Mouse (Mus musculus) embryonic facial prominence, embryonic 15.5 days (tissue): ENCODE data around the gene Ldb2. TPM values are rescaled to one million over a fixed set of nuclear protein-coding genes. Genes with fewer than 3 reads are reported as not detected.

ENCODE experiments used
- ATAC-seq: fragments of 200-750 bp; cut with Nextera tagmentation; 2 replicates; pipeline ENCODE4 v1.8.0; 2017; ENCODE audit warnings: low read depth, moderate TSS enrichment; ENCODE audit not compliant: insufficient number of reproducible peaks, low FRiP score, low TSS enrichment
- H3K27ac ChIP-seq: fragments of 300-500 bp; sonication (generic); replicated peaks from 2 replicates; pipeline ENCODE4 v1.5.1; 2015; ENCODE audit warnings: mild to moderate bottlenecking, inconsistent platforms
- H3K27me3 ChIP-seq: fragments of 300-500 bp; sonication (generic); 2 replicates; pipeline ENCODE4 v1.6.1; 2015; ENCODE audit warnings: inconsistent platforms
- H3K36me3 ChIP-seq: fragments of 300-500 bp; sonication (generic); 2 replicates; pipeline ENCODE4 v1.6.1; 2015; ENCODE audit warnings: mild to moderate bottlenecking, inconsistent platforms
- H3K4me1 ChIP-seq: fragments of 300-500 bp; sonication (generic); 2 replicates; pipeline ENCODE4 v1.6.1; 2015; ENCODE audit warnings: inconsistent platforms
- H3K4me2 ChIP-seq: fragments of 300-500 bp; sonication (generic); replicated peaks from 2 replicates; pipeline ENCODE4 v1.6.1; 2015; ENCODE audit warnings: mild to moderate bottlenecking, inconsistent platforms
- H3K4me3 ChIP-seq: fragments of 300-500 bp; sonication (generic); replicated peaks from 2 replicates; pipeline ENCODE4 v1.5.1; 2015; ENCODE audit warnings: mild to moderate bottlenecking, inconsistent platforms
- H3K9ac ChIP-seq: fragments of 300-500 bp; sonication (generic); 2 replicates; pipeline ENCODE4 v1.6.1; 2015; ENCODE audit warnings: inconsistent platforms
- H3K9me3 ChIP-seq: fragments of 300-500 bp; sonication (generic); replicated peaks from 2 replicates; pipeline ENCODE4 v1.6.1; 2016; ENCODE audit warnings: inconsistent platforms
- WGBS: fragments of 180-500 bp; shearing (Covaris S2); methylation state at CpG from one replicate; pipeline ENCODE4 v1.1.7; 2015; 5-methylcytosine and 5-hydroxymethylcytosine counted together
- polyA plus RNA-seq: library from polyadenylated mRNA; unstranded; fragments of >200 nt; fragmentation: Nextera tagmentation; extraction: Ambion mirVana; gene quantifications from 2 replicates; pipeline ENCODE4 v1.2.1, GENCODE M21; 2015

Gene Ldb2
- polyA plus RNA-seq, 1 experiment from 2014 or later, result 45.6 TPM

DNA sequence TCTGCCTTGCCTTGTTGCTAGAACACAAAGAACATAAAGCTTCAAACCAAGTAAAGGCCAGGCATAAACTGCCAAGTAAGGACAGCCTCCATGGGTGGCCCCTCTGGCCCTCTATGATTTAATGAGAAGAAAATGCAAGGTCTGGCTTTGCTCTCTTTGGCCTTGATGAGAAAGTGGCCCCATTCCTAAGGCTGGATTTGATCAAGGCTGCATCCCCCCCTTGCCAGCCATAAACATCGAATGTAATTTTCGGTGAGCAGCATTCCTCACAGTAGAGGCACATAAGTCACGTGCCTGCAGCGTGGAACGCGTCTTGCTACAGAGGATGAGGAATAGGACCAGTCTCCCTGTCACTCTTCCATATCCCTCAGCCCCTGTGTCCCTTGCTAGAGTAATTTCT lies 113.1 kb downstream of the Ldb2 start:
- Histone ChIP-seq H3K36me3 (no peaks in the 10 kb centered on the region), H3K4me2 (no peak overlapping the region), H3K9ac (no peak overlapping the region), H3K27me3 (no peaks in the 10 kb centered on the region), H3K4me3 (no peak overlapping the region), H3K9me3 (no peaks in the 10 kb centered on the region), H3K27ac (no peak overlapping the region), H3K4me1 (peaks cover 14% of the 10 kb centered on the region)
- no peak for ATAC-seq
- 44% methylated on average over 6 of the region's 6 CpGs for WGBS

DNA sequence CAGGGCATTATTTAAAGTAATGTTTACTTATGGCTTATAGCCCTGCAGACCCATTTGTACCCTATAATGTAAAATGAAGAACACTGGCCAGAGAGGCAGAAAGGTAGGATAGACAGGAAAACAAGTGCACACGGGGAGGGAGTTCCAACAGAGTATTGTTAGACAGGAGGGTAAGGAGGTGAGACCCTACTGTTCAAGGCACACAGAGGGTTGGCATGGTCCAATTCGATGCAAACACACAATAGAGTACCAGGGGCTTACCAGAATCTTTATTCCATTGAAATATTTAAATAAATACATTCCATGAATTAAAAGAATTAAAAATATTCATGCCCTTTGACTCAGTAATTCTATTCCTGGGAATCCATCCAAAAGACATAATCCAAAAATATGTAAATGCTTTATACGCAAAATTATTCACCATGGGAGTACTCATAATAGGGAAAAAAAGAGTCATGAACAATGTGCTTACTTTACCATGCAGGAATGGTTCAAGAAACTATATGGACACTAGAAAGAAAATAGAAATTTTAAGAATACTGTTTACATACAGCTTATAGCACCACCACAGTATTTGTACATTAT lies 118.3 kb downstream of the Ldb2 start:
- Histone ChIP-seq H3K4me3 (no peak overlapping the region), H3K27me3 (no peaks in the 10 kb centered on the region), H3K9ac (no peak overlapping the region), H3K4me1 (peaks cover 15% of the 10 kb centered on the region; the same call in 1 of the 2 replicates), H3K27ac (peak overlapping the region; percentile 51), H3K36me3 (no peaks in the 10 kb centered on the region), H3K4me2 (no peak overlapping the region), H3K9me3 (no peaks in the 10 kb centered on the region)
- ATAC-seq, result no peak
- 54% methylated on average over 3 of the region's 3 CpGs for WGBS

DNA sequence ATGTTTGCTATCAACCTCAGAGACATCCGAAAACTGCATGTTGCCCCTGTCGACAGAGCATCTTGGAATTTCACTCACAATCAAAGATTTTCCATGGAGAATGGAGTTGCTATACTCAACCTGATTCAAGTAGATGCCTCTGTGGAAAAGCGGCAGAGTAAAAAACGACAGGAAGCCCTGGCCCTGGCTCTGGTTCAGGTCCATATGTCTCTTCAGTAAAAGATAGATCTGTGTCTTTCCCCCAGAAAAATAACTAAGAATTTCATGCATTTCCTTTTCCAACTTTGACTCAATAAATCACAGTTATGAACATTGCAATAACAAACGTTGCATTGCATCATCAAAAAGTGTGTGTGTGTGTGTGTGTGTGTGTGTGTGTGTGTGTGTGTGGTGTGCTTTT lies 121.7 kb downstream of the Ldb2 start:
- H3K36me3 ChIP-seq, result no peaks in the 10 kb centered on the region
- ATAC-seq, result no peak
- H3K9me3 ChIP-seq, result no peaks in the 10 kb centered on the region
- 62% methylated on average over 5 of the region's 5 CpGs for WGBS
- H3K27ac ChIP-seq, result no peak overlapping the region
- H3K4me2 ChIP-seq, result no peak overlapping the region
- H3K27me3 ChIP-seq, result no peaks in the 10 kb centered on the region
- no peak overlapping the region for H3K9ac ChIP-seq
- no peak overlapping the region for H3K4me3 ChIP-seq
- 0 out of 2 replicates have a peak, but pooled peaks cover 14% of the 10 kb centered on the region for H3K4me1 ChIP-seq

DNA sequence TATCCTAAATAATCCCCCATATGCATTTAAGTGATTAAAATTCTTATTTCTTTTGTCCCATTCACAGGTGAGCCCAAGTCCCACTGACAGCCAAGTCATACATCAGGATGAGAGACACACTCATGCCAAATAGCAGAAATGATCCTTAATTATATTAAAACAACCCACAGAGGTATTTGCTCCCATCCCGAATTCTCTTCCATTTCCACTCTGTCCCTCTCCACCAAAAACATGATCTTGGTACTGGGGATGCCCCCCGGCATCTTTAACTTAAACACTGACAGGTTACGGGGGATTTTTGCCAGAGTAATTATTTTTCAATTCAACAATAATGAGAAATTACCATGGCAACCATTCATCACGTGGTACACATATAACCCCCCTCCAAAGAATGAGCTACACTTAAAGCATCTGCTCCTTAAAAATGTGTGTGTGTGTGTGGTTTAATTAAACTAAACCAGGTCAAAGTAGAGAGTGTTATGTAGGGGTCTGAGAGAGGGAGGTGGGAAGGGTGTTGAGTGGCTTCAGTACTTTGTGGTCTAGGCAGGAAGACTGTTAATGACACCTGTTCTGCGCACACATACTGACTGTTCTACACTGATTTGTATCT lies 123.2 kb downstream of the Ldb2 start:
- Histone ChIP-seq H3K36me3 (no peaks in the 10 kb centered on the region), H3K4me1 (0 out of 2 replicates have a peak, but pooled peaks cover 10% of the 10 kb centered on the region), H3K9me3 (no peaks in the 10 kb centered on the region), H3K9ac (no peak overlapping the region), H3K4me2 (no peak overlapping the region), H3K27ac (no peak overlapping the region), H3K4me3 (no peak overlapping the region), H3K27me3 (no peaks in the 10 kb centered on the region)
- no peak for ATAC-seq
- 66% methylated on average over 5 of the region's 5 CpGs for WGBS

DNA sequence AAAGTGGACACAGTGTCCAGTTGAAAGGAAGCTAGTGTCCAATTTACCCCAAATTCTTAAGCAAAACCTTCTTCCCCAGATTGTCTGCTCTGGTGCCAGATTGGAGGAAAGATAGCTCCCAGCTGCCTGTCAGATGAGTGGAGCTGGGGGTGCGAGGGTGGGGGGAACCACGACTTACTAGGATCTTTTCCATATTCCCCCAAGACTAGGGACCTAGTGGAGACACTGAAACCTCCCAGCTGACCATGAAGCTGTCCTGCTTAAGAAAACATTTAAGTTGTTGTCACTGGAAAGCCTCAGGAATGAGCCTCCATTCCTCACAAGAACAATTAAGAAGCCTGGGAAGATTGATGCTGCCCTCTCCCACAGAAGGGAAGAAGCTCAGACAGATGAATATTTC lies 129.1 kb downstream of the Ldb2 start:
- H3K27ac ChIP-seq, result no peak overlapping the region
- H3K4me3 ChIP-seq, result no peak overlapping the region
- H3K4me2 ChIP-seq, result no peak overlapping the region
- no peak overlapping the region for H3K9ac ChIP-seq
- no peaks in the 10 kb centered on the region for H3K27me3 ChIP-seq
- no peaks in the 10 kb centered on the region for H3K9me3 ChIP-seq
- H3K4me1 ChIP-seq, result 0 out of 2 replicates have a peak, but pooled peaks cover 3% of the 10 kb centered on the region
- no peaks in the 10 kb centered on the region for H3K36me3 ChIP-seq
- ATAC-seq, result no peak
- 22% methylated on average over 2 of the region's 2 CpGs for WGBS

DNA sequence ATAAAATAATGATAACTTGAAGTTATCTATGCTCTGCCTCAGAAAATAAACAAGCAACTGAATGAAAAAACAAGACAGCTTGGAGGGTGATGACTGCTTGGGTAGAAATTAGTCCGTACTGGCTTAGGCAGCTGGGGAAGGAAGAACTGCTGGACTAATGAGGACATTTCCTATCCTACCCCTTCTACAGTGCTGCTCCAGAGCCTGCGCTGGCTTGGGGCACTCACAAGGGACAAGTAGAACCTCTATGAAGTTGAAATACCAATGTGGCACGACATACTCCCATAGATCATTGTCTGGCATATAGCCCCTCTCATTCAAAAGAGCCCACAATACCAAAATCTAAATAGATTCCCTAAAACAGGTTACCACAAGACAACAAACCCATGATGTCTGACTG lies 131.6 kb downstream of the Ldb2 start:
- 0 out of 2 replicates have a peak, but pooled peaks cover 3% of the 10 kb centered on the region for H3K4me1 ChIP-seq
- no peak for ATAC-seq
- whole genome bisulfite sequencing, result 73% methylated on average over 3 of the region's 3 CpGs
- no peaks in the 10 kb centered on the region for H3K36me3 ChIP-seq
- H3K4me2 ChIP-seq, result no peak overlapping the region
- no peak overlapping the region for H3K27ac ChIP-seq
- H3K4me3 ChIP-seq, result no peak overlapping the region
- H3K9ac ChIP-seq, result no peak overlapping the region
- no peaks in the 10 kb centered on the region for H3K27me3 ChIP-seq
- no peaks in the 10 kb centered on the region for H3K9me3 ChIP-seq

DNA sequence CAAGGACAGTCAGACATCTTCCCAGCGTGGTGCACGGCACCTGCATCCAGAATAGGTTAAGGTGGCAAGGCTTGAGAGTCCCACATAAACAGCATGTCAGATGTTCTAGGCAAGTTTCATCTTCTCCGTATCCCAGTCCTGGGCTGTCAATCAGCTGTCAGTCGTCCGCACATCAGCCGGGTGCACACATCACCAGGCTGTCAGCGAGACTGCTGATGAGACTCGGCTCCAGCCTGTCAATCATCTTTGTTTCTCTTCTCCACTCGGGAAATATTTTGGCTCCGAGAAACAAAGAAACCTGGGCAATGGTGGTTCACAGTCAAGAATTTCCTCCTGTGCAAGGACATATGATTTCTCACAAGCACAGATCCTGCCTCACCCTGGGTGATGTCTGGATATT lies 132.1 kb downstream of the Ldb2 start:
- no peaks in the 10 kb centered on the region for H3K27me3 ChIP-seq
- H3K36me3 ChIP-seq, result no peaks in the 10 kb centered on the region
- no peak overlapping the region for H3K9ac ChIP-seq
- ATAC-seq, result no peak
- H3K27ac ChIP-seq, result no peak overlapping the region
- H3K9me3 ChIP-seq, result no peaks in the 10 kb centered on the region
- H3K4me1 ChIP-seq, result 0 out of 2 replicates have a peak, but pooled peaks cover 3% of the 10 kb centered on the region
- no peak overlapping the region for H3K4me3 ChIP-seq
- no peak overlapping the region for H3K4me2 ChIP-seq
- 68% methylated on average over 10 of the region's 10 CpGs for WGBS

DNA sequence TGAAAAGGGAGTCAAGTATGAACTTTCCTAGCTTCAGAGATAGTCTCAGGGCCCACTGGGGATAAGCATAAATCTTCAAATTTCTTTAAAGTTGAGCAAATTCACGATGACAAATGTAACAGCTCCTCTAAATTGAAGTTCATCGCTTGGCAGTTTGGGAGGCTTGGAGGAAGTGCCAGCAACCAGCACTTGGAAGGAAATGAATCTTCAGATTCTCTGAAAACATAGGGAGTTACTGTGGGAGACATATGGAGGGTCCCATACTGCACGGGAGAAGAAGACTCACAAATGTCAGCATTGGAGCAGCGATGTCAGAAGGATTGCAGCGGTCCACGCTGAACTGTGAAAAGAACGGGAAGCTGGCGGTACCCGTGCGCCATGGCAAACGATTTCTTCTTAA lies 139.8 kb downstream of the Ldb2 start:
- no peak overlapping the region for H3K9ac ChIP-seq
- H3K9me3 ChIP-seq, result no peaks in the 10 kb centered on the region
- H3K36me3 ChIP-seq, result no peaks in the 10 kb centered on the region
- no peaks in the 10 kb centered on the region for H3K27me3 ChIP-seq
- no peak overlapping the region for H3K4me3 ChIP-seq
- 88% methylated on average over 11 of the region's 11 CpGs for WGBS
- no peak overlapping the region for H3K27ac ChIP-seq
- H3K4me1 ChIP-seq, result no peaks in the 10 kb centered on the region
- H3K4me2 ChIP-seq, result no peak overlapping the region
- ATAC-seq, result no peak

DNA sequence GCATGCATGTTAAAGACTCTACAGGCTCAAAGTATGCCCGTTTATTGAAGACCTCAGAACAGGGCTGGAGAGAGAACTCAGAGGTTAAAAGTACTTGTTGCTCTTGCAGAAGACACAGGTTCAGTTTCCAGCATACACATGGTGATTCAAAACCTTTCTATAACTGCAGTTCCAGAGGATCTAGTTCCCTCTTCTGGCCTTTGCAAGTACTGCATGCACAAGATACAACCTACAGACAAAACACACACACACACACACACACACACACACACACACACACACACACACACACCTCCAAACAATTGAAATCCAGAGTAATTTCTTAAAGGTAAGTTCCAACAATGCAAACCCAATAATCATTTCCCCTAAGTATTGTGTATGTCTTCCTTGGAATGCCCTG lies 142.8 kb downstream of the Ldb2 start:
- no peak overlapping the region for H3K27ac ChIP-seq
- H3K36me3 ChIP-seq, result no peaks in the 10 kb centered on the region
- no peak overlapping the region for H3K9ac ChIP-seq
- H3K27me3 ChIP-seq, result no peaks in the 10 kb centered on the region
- no peak overlapping the region for H3K4me2 ChIP-seq
- 82% methylated on average over 1 of the region's 1 CpGs for WGBS
- peaks cover 3% of the 10 kb centered on the region; the same call in 1 of the 2 replicates for H3K4me1 ChIP-seq
- ATAC-seq, result no peak
- H3K4me3 ChIP-seq, result no peak overlapping the region
- H3K9me3 ChIP-seq, result no peaks in the 10 kb centered on the region

DNA sequence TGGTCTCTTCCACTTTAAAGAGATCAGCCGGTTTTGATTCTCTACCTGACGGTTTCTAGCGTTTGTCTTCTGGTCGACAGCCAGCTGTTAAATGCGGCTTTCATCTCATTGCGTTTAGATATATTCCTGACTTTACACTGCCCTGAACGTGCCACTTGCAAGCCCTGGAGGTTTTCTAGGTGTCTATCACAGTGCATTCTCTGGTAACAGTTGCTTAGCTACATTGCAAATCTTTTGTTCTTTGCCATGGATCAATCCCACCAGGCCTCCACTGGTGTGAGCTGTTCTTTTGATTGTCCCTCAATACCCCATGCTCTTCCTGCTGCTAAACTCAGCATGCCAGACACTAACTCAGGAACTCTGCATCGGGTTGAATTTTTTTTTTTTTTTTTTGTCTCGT lies 145.1 kb downstream of the Ldb2 start:
- H3K4me1 ChIP-seq, result peaks cover 3% of the 10 kb centered on the region; the same call in 1 of the 2 replicates
- WGBS, result 32% methylated on average over 9 of the region's 9 CpGs
- H3K4me3 ChIP-seq, result no peak overlapping the region
- no peaks in the 10 kb centered on the region for H3K27me3 ChIP-seq
- ATAC-seq, result no peak
- no peaks in the 10 kb centered on the region for H3K36me3 ChIP-seq
- H3K9me3 ChIP-seq, result no peaks in the 10 kb centered on the region
- H3K4me2 ChIP-seq, result no peak overlapping the region
- H3K27ac ChIP-seq, result peak overlapping the region; percentile 13; the same call in 1 of the 2 replicates
- no peak overlapping the region for H3K9ac ChIP-seq

DNA sequence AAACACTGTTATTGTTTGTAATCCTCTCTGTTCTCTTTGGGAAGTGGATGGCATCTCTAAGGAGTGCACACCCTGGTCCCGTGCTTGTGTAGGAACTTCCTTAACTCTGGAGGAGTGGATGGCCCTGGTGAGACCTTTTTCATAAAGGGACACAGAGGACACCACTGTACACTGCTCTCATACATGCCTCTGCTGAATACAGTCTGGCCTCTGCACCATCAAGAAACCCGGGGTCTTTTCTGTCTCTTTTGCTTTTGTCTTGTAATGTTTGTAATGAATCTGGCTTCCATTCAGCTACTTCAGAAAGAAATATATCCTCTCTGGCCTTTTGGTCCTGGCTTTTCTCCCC lies 152.7 kb downstream of the Ldb2 start:
- Histone ChIP-seq H3K9ac (no peak overlapping the region), H3K4me3 (no peak overlapping the region), H3K9me3 (no peaks in the 10 kb centered on the region), H3K27me3 (no peaks in the 10 kb centered on the region), H3K36me3 (no peaks in the 10 kb centered on the region), H3K4me2 (no peak overlapping the region), H3K27ac (no peak overlapping the region), H3K4me1 (0 out of 2 replicates have a peak, but pooled peaks cover 6% of the 10 kb centered on the region)
- WGBS, result 59% methylated on average over 2 of the region's 2 CpGs
- ATAC-seq, result no peak
